Mouse (Mus musculus): Measurements from ENCODE around the gene Kcnt2.

Gene Kcnt2

GRCm38 (mm10) chr1:140513451-140513850, 267.5 kb downstream of the Kcnt2 start:
- no peak for DNase-seq

- peak; percentile 29 to 41 for DNase-seq
Measured at GRCm38 (mm10) chr1:140531285-140531908, 285.4 kb downstream of the Kcnt2 start.

GRCm38 (mm10) chr1:140534849-140535248, 288.9 kb downstream of the Kcnt2 start:
- DNase-seq: no peak

GRCm38 (mm10) chr1:140542066-140542465, 296.1 kb downstream of the Kcnt2 start:
- DNase-seq: peak in 1 of 2 experiments; percentile 3

GRCm38 (mm10) chr1:140548711-140549110, 302.8 kb downstream of the Kcnt2 start:
- no peak for DNase-seq

GRCm38 (mm10) chr1:140560801-140561200, 314.8 kb downstream of the Kcnt2 start:
- DNase-seq: no peak

GRCm38 (mm10) chr1:140572141-140572540, 326.2 kb downstream of the Kcnt2 start:
- no peak for DNase-seq

GRCm38 (mm10) chr1:140578607-140579006, 332.6 kb downstream of the Kcnt2 start:
- DNase-seq: no peak

- DNase-seq: peak in 1 of 2 experiments; percentile 13
Measured at GRCm38 (mm10) chr1:140588302-140588701, 342.3 kb downstream of the Kcnt2 start.

- DNase-seq: no peak
Measured at GRCm38 (mm10) chr1:140608765-140609297, 362.9 kb downstream of the Kcnt2 start.

- no peak for DNase-seq
Measured at GRCm38 (mm10) chr1:140613101-140613500, 367.1 kb downstream of the Kcnt2 start.

GRCm38 (mm10) chr1:140614840-140615239, 368.9 kb downstream of the Kcnt2 start:
- no peak for DNase-seq

GRCm38 (mm10) chr1:140618164-140618563, 372.2 kb downstream of the Kcnt2 start:
- DNase-seq: no peak

- DNase-seq: no peak
Measured at GRCm38 (mm10) chr1:140624918-140625317, 379.0 kb downstream of the Kcnt2 start.

GRCm38 (mm10) chr1:140659607-140660340, 413.8 kb downstream of the Kcnt2 start:
- DNase-seq: no peak

- DNase-seq: no peak
Measured at GRCm38 (mm10) chr1:140660751-140661403, 414.9 kb downstream of the Kcnt2 start.

- DNase-seq: no peak
Measured at GRCm38 (mm10) chr1:140661404-140661787, 415.4 kb downstream of the Kcnt2 start.

Data from kidney, postnatal 25 days (tissue).